Mouse (Mus musculus) brain, embryonic 14.5 days (tissue): ENCODE measurements around the gene Smg1.

Experiments
- CTCF ChIP-seq: fragments of 200-500 bp; IDR thresholded peaks from 2 replicates; pipeline ENCODE4 v1.5.1; 2012; ENCODE audit warnings: inconsistent platforms, mild to moderate bottlenecking, moderate library complexity, borderline replicate concordance; ENCODE audit not compliant: insufficient read depth, insufficient read length; ENCODE audit errors: extremely low read depth
- POLR2A ChIP-seq: fragments of 200-500 bp; IDR thresholded peaks from 2 replicates; pipeline ENCODE4 v1.6.1; 2012; ENCODE audit warnings: mild to moderate bottlenecking, inconsistent platforms, borderline replicate concordance; ENCODE audit not compliant: poor library complexity, insufficient read depth, insufficient read length, severe bottlenecking; ENCODE audit errors: extremely low read depth

DNA sequence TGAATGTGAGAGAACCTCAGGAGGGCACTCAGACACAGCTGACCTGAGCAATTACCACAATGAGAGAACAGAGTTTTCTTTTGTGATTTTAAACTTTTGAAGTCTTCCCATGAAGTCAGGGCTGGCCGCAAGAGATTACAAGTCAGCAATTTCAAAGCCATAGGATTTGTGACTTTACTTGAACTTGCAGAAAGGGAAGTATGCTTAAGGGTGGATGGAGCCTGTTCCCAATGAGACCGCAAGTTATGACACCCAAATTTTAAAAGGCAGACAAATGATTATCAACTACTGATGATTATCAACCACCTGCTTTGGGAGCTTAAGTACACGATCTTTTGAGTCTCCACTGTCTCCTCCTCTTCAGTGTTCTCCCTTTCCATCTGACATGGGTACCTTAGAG is 125.0 kb downstream of the Smg1 start:
- TF ChIP-seq CTCF (no peak), POLR2A (no peak)
